Mouse (Mus musculus) small intestine, adult 2 months (tissue): ENCODE results near the gene Tbc1d19. TPM values are rescaled to one million over a fixed set of nuclear protein-coding genes. Genes with fewer than 3 reads are reported as not detected.

Experiments
- H3K27ac ChIP-seq: fragments of 200-500 bp; 2 replicates; pipeline ENCODE4 v1.5.1; 2012; ENCODE audit warnings: low read depth, low read length, control low read depth, inconsistent platforms; ENCODE audit not compliant: insufficient read depth
- H3K27me3 ChIP-seq: fragments of 200-500 bp; 2 replicates; pipeline ENCODE4 v1.6.1; 2012; ENCODE audit warnings: mild to moderate bottlenecking, moderate library complexity, low read length, inconsistent platforms; ENCODE audit not compliant: control insufficient read depth, insufficient read depth
- H3K36me3 ChIP-seq: fragments of 200-500 bp; 2 replicates; pipeline ENCODE4 v1.6.1; 2012; ENCODE audit warnings: mild to moderate bottlenecking, low read length, control low read depth, inconsistent platforms; ENCODE audit not compliant: control insufficient read depth, insufficient read depth
- H3K4me1 ChIP-seq: fragments of 200-500 bp; 2 replicates; pipeline ENCODE4 v1.6.1; 2012; ENCODE audit warnings: low read length, inconsistent platforms, mixed read lengths; ENCODE audit not compliant: control insufficient read depth, insufficient read depth, insufficient read length
- H3K4me3 ChIP-seq: fragments of 200-500 bp; 2 replicates; pipeline ENCODE4 v1.5.1; 2012; ENCODE audit warnings: low read depth, mild to moderate bottlenecking, control low read depth, inconsistent platforms, low read length, moderate library complexity
- CTCF ChIP-seq: fragments of 200-500 bp; IDR thresholded peaks from 2 replicates; pipeline ENCODE4 v1.5.1; 2012; ENCODE audit warnings: low read depth, mild to moderate bottlenecking, control low read depth, inconsistent platforms, low read length, moderate library complexity, mixed read lengths; ENCODE audit not compliant: insufficient replicate concordance, insufficient read length; ENCODE audit errors: extremely low read depth
- POLR2A ChIP-seq: fragments of 200-500 bp; IDR thresholded peaks from 2 replicates; pipeline ENCODE4 v1.6.1; 2012; ENCODE audit warnings: low read depth, mild to moderate bottlenecking, control low read depth, inconsistent platforms, low read length, moderate library complexity
- WGBS: fragments of 180-500 bp; shearing (Covaris S2); methylation state at CpG from one replicate; pipeline ENCODE4 v1.1.7; 2018; 5-methylcytosine and 5-hydroxymethylcytosine counted together
- polyA plus RNA-seq: library from polyadenylated mRNA; depleted of rRNA; stranded (reverse); fragments of >200 nt; gene quantifications from 2 replicates; pipeline ENCODE4 v1.2.3, GENCODE M21; 2012; rRNA removed

Tbc1d19 gene
- polyA plus RNA-seq = 0.47 and 0.74 TPM in 2 replicates

DNA sequence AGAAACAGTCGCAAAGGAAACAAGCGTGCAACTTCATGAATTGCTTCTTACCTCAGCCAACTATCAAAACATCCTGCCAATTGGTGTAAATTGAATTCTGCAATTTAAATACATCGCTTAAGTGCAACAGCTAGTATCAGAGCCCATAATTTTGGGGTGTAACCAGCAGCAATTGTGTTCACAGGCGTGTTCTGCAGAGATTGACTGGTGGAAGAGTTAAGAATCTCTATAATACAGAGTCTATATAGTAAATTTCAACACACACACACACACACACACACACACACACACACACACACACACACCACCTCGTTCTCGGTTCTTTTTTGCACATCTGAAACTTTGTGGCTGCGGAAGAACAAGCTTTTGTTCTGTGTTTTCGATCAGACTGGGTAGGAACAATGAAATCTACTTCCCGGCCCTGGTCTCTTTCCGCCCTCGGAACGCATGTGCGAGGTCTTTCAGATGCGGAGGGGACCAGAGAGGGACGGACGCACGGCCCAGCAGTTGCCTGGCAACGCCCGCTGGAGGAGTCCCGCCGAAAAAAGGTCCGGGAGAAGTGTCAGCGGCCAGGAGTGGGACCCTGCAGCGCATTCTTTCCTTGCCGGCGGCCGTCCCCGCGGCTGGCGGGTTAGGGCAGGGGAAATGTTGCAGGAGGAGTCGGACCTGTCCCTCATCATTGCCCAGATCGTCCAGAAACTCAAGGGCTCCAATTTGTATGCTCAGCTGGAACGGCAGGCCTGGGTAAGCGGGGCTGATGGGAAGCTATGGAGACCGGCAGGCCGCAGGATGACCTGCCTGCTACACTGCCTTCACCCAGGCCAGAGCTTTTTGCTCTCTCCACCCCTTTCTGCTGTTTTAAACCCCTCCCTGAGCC is at the start of gene Tbc1d19:
Gene Tbc1d19 (plus strand): TSS at position 492 of the 877 bp plus-strand sequence.
- Histone ChIP-seq H3K4me3 (peak within 1 kb of the TSS; percentile 94), H3K27ac (no peak within 1 kb of the TSS), H3K36me3 (no peaks in the 10 kb centered on the region), H3K4me1 (no peaks in the 10 kb centered on the region), H3K27me3 (no peaks in the 10 kb centered on the region)
- 7% methylated on average over 36 of the region's 36 CpGs for WGBS
- TF ChIP-seq POLR2A (no peak), CTCF (no peak)

DNA sequence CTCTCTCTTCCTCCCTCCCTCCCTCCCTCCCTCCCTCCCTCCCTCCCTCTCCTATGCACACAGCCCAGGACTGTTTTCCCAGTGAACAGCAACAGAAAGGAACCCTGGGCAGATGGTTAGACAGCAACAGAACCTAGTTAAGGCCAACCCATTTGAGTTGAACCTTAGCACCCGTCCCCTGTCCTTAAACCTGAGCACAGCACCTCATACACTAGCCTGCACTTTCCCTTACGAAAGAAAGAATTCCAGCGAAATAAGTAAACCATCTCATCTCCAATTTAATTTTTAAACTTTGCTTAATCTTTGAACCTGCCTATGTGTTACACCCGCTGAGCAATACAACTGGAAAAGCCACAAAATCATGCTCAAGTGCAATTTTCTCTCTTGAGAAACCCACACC is 49.5 kb upstream of the Tbc1d19 start:
- no peaks in the 10 kb centered on the region for H3K36me3 ChIP-seq
- TF ChIP-seq POLR2A (no peak), CTCF (no peak)
- no peaks in the 10 kb centered on the region for H3K4me1 ChIP-seq
- H3K4me3 ChIP-seq = no peak overlapping the region
- 78% methylated on average over 4 of the region's 4 CpGs for WGBS
- H3K27ac ChIP-seq = no peak overlapping the region
- H3K27me3 ChIP-seq = no peaks in the 10 kb centered on the region

DNA sequence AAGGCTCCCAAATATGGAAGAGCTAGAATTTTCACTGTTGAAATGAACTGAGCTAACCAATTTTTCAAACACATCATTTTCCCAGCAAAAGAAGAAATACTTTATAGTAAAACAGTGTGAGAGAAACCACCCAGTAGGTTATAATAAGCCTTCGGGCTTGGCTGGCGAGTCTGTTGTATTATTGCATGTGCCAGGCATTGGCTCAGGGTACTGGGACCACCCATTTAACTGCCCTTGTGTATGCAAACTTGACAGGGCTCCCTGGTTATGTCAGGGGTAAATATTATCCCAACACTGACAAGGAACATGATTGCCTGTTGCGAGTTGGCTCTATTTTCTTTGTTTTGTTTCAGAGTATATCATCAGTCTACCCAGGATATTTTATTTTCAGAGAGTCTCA is 48.5 kb upstream of the Tbc1d19 start:
- H3K36me3 ChIP-seq = no peaks in the 10 kb centered on the region
- H3K27ac ChIP-seq = no peak overlapping the region
- TF ChIP-seq CTCF (no peak), POLR2A (no peak)
- H3K27me3 ChIP-seq = no peaks in the 10 kb centered on the region
- H3K4me3 ChIP-seq = no peak overlapping the region
- WGBS = 67% methylated on average over 3 of the region's 3 CpGs
- H3K4me1 ChIP-seq = no peaks in the 10 kb centered on the region

DNA sequence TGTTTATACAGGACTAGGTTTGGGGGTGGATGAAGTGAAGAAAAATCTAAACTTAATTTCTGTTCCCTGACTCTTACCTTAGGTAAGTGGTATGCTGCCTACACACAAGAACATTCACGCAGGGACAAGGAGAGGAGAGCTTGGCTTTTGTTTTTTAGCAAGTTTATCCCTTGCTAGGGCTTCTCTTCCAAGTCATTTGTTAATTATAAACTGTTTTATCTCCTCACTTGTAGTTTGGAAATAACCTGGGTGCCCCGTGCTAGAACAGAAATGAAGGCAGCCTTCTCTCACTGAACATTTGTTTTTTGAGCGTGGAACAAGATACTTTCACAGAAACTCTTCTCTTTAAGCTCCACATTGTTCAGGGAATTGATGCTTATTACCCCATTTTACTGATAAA is 48.1 kb upstream of the Tbc1d19 start:
- Histone ChIP-seq H3K4me1 (no peaks in the 10 kb centered on the region), H3K36me3 (no peaks in the 10 kb centered on the region), H3K27ac (no peak overlapping the region), H3K4me3 (no peak overlapping the region), H3K27me3 (no peaks in the 10 kb centered on the region)
- TF ChIP-seq CTCF (no peak), POLR2A (no peak)
- WGBS = 58% methylated on average over 3 of the region's 3 CpGs

DNA sequence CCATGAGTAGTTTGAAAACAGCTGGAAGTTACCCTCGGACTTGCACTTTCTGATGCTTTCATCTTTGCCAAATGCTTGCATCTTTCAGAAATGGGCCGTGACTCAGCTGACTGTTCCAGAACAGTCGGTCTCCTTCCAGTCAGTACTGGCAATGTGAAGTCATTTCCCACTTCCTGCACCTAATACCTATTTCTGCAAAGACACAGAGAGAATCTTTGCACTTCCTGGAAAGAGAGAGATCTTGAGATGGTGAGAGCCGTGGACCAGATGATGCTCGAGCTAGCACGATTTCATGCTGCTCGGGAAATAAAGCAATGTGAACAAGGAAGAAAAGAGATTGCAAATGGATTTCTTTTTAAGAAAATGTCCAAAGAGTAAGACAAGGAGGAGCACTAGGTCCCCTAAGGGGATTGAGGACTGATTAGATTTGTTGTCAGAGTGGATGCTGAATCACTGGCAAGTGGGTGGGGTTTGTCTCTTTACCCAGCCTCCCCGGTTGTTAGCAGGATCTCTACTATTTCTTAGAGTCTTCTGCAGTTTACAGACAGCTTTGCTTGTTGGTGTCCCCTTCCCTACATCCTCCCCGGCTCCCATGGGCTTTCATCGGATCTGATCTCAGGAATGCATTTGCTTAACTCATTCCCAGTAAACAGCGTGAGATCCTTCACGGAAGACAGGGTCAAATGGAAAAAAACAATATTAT is 24.4 kb upstream of the Tbc1d19 start:
- no peaks in the 10 kb centered on the region for H3K36me3 ChIP-seq
- WGBS = 50% methylated on average over 12 of the region's 12 CpGs
- TF ChIP-seq CTCF = no peak
- no peak for TF ChIP-seq POLR2A
- no peaks in the 10 kb centered on the region for H3K27me3 ChIP-seq
- no peaks in the 10 kb centered on the region for H3K4me1 ChIP-seq
- no peak overlapping the region for H3K27ac ChIP-seq
- H3K4me3 ChIP-seq = no peak overlapping the region

DNA sequence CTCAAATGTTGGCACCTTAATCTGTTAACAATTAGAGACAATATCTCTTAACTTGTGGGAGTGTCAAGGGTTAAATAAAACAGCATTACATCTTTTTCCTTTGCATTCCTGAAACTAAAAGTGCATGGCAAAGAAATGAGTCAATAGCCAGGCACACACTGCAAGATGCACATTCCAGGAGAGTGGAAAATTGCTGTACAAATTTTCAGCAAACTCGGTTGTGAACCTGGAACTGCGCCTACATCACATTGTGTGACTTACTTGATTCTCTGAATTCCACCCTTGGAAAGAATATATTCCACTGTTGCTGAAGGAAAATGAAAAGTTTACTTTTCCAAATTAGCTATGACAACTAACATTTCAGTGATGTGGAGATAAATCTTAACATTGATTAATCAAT is 8.0 kb upstream of the Tbc1d19 start:
- TF ChIP-seq POLR2A = no peak
- no peak for TF ChIP-seq CTCF
- Histone ChIP-seq H3K27ac (no peak overlapping the region), H3K4me1 (no peaks in the 10 kb centered on the region), H3K4me3 (no peak overlapping the region), H3K27me3 (no peaks in the 10 kb centered on the region), H3K36me3 (no peaks in the 10 kb centered on the region)
- WGBS = 69% methylated on average over 2 of the region's 2 CpGs

DNA sequence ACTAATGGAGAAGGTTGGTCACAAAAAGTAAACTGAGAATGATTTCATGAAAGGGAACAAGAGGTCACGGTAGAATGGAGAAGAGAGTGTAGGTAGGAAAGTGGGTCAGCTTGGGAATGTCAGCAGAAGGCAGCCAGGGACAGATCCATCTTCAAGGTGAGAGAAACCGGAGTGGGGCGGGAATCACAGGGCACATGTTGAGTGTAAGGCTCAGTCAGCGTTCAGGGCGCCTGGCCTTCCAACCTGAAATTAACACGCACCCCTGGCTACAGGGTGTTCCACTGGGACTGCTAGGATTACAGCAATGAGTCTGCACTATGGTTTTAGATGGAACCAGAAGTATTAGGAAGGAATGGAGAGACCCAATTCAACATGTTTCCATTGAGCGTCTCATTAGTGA is 10.3 kb downstream of the Tbc1d19 start:
- WGBS = 90% methylated on average over 7 of the region's 7 CpGs
- H3K4me3 ChIP-seq = no peak overlapping the region
- H3K4me1 ChIP-seq = no peaks in the 10 kb centered on the region
- no peak overlapping the region for H3K27ac ChIP-seq
- H3K36me3 ChIP-seq = no peaks in the 10 kb centered on the region
- TF ChIP-seq POLR2A = no peak
- TF ChIP-seq CTCF = no peak
- H3K27me3 ChIP-seq = no peaks in the 10 kb centered on the region

DNA sequence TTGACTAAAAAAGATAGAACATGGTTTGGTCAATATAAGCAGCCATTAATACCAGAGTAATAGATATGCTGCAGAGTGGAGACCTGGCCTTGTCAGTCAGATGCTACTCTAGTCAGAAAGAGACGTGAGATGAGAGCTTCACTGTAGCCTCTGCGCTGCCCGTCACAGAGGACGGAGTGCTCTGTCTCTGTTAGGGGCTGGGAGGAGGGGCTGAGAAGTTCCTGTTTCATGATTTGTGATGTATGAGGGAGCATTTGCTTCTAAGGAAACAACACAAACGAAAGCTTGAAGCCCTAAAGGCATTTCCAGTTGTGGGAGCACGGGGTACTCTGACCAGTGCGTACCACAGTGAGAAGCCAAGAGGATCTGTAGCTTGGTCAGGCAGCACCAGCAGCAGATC is 16.5 kb downstream of the Tbc1d19 start:
- no peaks in the 10 kb centered on the region for H3K4me1 ChIP-seq
- H3K27ac ChIP-seq = no peak overlapping the region
- H3K27me3 ChIP-seq = no peaks in the 10 kb centered on the region
- 71% methylated on average over 7 of the region's 7 CpGs for WGBS
- no peaks in the 10 kb centered on the region for H3K36me3 ChIP-seq
- no peak for TF ChIP-seq POLR2A
- no peak for TF ChIP-seq CTCF
- no peak overlapping the region for H3K4me3 ChIP-seq
